Mouse (Mus musculus): ENCODE measurements around the gene Kif16b. TPM values are rescaled to one million over a fixed set of nuclear protein-coding genes. Genes with fewer than 3 reads are reported as not detected.

Kif16b gene
- total and polyA plus RNA-seq, 3 experiments: 7.8 to 9.5 (median 8.0) TPM

- no peak for TF ChIP-seq MAZ (IDR thresholded peaks at IDR 0.05; ENCODE audit: low read depth, low read length)
Measured at GRCm38 (mm10) chr2:142698650-142699049, 202.7 kb downstream of the Kif16b start (continued).

- H3K4me3 ChIP-seq (replicated peaks in 1 of 3; ENCODE audit: low read depth in 2 of 3, low read length in 2 of 3, poor library complexity in 1 of 3): no peak overlapping the region
- no peak for TF ChIP-seq MXI1 (IDR thresholded peaks at IDR 0.05; ENCODE audit: low read depth, low read length)
- TF ChIP-seq MAFK (IDR thresholded peaks at IDR 0.05; ENCODE audit: insufficient replicate concordance, low read length): no peak
- TF ChIP-seq CHD2 (IDR thresholded peaks at IDR 0.05; ENCODE audit: low read length): no peak
- TF ChIP-seq CHD1 (IDR thresholded peaks at IDR 0.05; ENCODE audit: low read depth, low read length): no peak
- no peak for TF ChIP-seq TCF12 (IDR thresholded peaks at IDR 0.05; ENCODE audit: low read depth, low read length)
- TF ChIP-seq JUN (IDR thresholded peaks at IDR 0.05; ENCODE audit: insufficient read depth, low read depth, low read length): no peak
- no peak for TF ChIP-seq SMC3 (IDR thresholded peaks at IDR 0.05; ENCODE audit: low read depth, low read length)
- TF ChIP-seq TBP (conservative IDR thresholded peaks at IDR 0.05; ENCODE audit: low read depth, low read length): no peak
- no peak for TF ChIP-seq NELFE (IDR thresholded peaks at IDR 0.05; ENCODE audit: low read depth, low read length)
- TF ChIP-seq KAT2A (IDR thresholded peaks at IDR 0.05; ENCODE audit: insufficient replicate concordance, low read length): no peak
- TF ChIP-seq RCOR1 (conservative IDR thresholded peaks at IDR 0.05; ENCODE audit: low read depth, low read length): no peak
- TF ChIP-seq ZC3H11A (IDR thresholded peaks at IDR 0.05; ENCODE audit: low read depth, low read length): no peak
- no peak for TF ChIP-seq PAX5 (IDR thresholded peaks at IDR 0.05; ENCODE audit: low read length)
- TF ChIP-seq GABPA (IDR thresholded peaks at IDR 0.05; ENCODE audit: insufficient replicate concordance, low read depth, low read length): no peak
- no peak for TF ChIP-seq USF1 (IDR thresholded peaks at IDR 0.05; ENCODE audit: low read depth, low read length)
- TF ChIP-seq HCFC1 (IDR thresholded peaks at IDR 0.05; ENCODE audit: low read depth, low read length): no peak
- TF ChIP-seq NRF1 (IDR thresholded peaks at IDR 0.05; ENCODE audit: low read depth, low read length): no peak
- no peak for TF ChIP-seq RAD21 (IDR thresholded peaks at IDR 0.05; ENCODE audit: low read depth, low read length)
- no peak for TF ChIP-seq ETS1 (conservative IDR thresholded peaks at IDR 0.05; ENCODE audit: low read depth, low read length)
- no peak for TF ChIP-seq ZNF384 (IDR thresholded peaks at IDR 0.05; ENCODE audit: low read depth, low read length)
- no peak overlapping the region for H3K4me2 ChIP-seq (ENCODE audit: insufficient read depth, low read depth, poor library complexity, severe bottlenecking)
- no peaks in the 10 kb centered on the region for H3K79me2 ChIP-seq (replicated peaks; ENCODE audit: control insufficient read depth, extremely low read depth, insufficient read depth, poor library complexity, severe bottlenecking)
- no peak overlapping the region for H3K27ac ChIP-seq (ENCODE audit: insufficient read depth, low read depth)
- H3K9ac ChIP-seq (ENCODE audit: insufficient read depth, low read depth): no peak overlapping the region
- peaks cover 0 to 7% of the 10 kb centered on the region in 2 experiments for H3K36me3 ChIP-seq (replicated peaks in 1 of 2; ENCODE audit: control insufficient read depth in 1 of 2, insufficient read depth in 1 of 2, low read length in 1 of 2)
- in situ Hi-C loops (cut with MboI; ENCODE audit: low pct_ligation_motif_present, low pct_unique_long_range_greater_than_20kb, low sequenced_read_pairs): no loop called here
- dilution Hi-C loops (cut with MboI; ENCODE audit: extremely low pct_ligation_motif_present, extremely low pct_unique_long_range_greater_than_20kb, low sequenced_read_pairs): no loop called here
- DNase-seq (ENCODE audit: extremely low read depth): no peak
- H3K9me3 ChIP-seq (replicated peaks; ENCODE audit: low read length): no peaks in the 10 kb centered on the region
- H3K27me3 ChIP-seq (replicated peaks): no peaks in the 10 kb centered on the region
- H3K4me1 ChIP-seq (ENCODE audit: control insufficient read depth in 1 of 2, insufficient read depth in 2 of 2): peaks cover 0 to 11% of the 10 kb centered on the region in 2 experiments; a peak in 2 of 4 replicates
Measured at GRCm38 (mm10) chr2:142694936-142695331, 206.4 kb downstream of the Kif16b start.

All from CH12.LX (cell line).